Mouse (Mus musculus): ENCODE measurements around the gene Lyg2. TPM values are rescaled to one million over a fixed set of nuclear protein-coding genes. Genes with fewer than 3 reads are reported as not detected.

Lyg2 gene
- not detected for polyA plus RNA-seq (2017; shearing (Covaris generic))

DNA sequence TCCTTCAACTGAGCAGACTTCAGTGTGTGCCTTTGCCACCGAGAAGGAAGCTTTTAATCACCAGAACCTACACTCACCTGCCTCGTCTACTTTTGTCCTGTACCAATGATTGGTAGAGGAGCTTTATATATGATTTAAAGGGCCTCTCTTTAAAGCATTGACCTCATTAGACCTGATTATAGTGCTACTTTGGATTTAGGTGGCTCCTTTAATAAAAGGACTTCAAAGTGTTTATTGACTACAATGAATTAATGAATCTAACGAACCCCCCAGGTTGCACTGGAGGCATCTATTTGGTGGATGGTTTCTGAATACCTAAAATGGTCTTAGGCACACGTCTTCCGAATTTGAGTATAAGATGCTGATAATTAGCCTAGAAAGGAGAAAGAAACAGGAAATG lies at the start of gene Lyg2:
Gene Lyg2, minus strand, starts transcription at position 101 of the 400 bp plus-strand sequence.

DNA sequence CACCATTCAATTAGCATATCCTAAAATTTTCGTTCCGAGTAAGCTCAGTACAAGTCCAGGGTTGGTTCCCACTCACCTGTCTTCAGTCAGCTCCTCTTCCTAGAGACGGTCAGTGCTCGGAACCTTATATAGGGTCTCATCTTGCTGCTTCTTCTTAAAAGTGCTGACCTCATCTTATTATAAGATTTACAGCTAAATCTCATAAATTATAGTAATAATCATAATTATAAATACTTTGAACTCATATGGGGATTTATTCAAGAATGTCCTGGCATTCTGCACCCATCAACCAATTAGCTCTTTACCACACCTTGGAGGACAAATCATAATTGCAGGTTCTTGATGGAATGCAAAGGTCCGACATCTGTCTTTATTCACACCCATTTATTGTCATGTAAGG lies 41.4 kb upstream of the Lyg2 start, which contains the start of gene Lyg1:
Gene Lyg1, minus strand, starts transcription at position 101 of the 400 bp plus-strand sequence.

DNA sequence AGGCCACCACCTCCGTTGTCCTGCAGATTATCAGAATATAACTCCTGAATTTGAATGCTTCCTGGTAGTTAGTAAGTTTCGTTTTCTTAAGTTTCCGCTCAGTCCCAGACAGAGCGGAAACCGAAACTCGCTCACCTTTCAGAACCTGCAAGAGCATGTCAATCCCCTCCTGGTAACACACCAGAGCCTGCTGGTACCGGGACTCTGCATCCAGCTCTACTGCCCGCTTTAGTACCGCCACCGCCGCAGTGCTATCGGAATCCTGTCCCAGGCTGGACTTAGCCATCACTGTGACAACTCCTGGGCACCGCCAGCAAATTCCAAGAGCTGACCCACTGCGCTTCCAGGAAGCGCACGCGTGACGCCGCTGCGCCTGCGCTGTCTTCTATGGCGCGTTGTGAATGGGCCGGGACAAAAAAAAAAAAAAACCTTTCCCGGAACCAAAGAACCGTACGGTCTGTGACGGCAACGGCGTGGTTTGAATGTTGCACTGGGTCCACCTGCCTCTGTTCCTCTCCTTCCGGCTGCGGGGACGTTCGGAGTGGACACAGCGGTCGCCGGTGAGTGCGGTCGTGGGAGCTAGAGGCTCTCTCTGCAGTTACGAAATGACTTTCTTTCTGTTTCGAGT lies 26.2 kb downstream of the Lyg2 start, which contains the start of the genes Mitd1 and Mrpl30:
Gene Mitd1, minus strand, starts transcription at position 387 of the 628 bp plus-strand sequence.
Gene Mrpl30, plus strand, starts transcription at position 453 of the 628 bp plus-strand sequence.

DNA sequence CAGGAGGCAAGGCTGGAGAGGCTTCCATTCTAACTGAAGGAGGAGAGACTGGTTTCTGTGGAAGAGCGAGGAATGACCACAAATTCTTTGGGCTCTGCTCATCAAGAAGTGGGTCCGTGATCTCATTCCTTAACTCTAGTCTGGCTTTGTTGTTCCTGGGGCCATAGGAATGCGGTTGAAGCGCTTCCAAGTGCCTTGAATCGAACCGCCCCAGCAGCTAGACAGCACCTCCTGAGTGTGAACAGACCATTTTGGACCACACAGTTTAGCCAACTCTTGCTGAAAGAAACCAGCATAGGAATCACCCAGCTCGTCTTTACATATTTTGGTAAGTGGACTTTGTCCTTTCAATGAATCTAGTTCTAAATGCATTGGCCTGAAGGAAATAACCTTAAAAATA lies 44.6 kb downstream of the Lyg2 start, which contains the start of gene Lipt1:
Gene Lipt1, plus strand, starts transcription at position 35 of the 400 bp plus-strand sequence.

DNA sequence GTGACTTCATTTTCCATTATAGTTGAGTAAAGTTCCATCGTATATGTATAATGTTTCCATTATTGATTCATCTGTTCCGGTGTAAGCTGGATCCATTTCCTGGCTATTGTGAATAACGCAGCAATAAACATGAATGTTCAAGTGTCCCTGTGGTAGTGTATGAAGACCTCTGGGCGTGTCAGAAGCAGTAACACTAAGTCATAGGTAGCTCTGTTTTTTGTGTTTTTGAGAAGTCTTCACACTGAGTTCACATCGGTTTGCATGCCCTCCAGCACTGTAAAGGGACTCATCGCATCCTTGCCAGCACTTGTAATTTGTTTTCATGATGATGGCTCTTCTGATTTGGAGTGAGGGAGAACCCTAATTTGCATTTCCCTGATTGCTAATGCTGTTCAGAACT lies 50.0 kb downstream of the Lyg2 start, which contains the start of gene Tsga10:
Gene Tsga10, minus strand, starts transcription at position 144 of the 400 bp plus-strand sequence.

Other genes starting within 250 kb of the Lyg2 start
- 1 to 10 TPM in 1 of 2 experiments, under 1 TPM in 1; 0.29 to 1.2 TPM for gene 2010300C02Rik, start 196.4 kb downstream of the Lyg2 start, polyA plus RNA-seq (2017; shearing (Covaris generic))
- 1 to 10 TPM; 1.9 to 2.1 TPM for gene Tsga10, start 50.1 kb downstream of the Lyg2 start, polyA plus RNA-seq (2017; shearing (Covaris generic))
- gene Lipt1, start 44.8 kb downstream of the Lyg2 start, polyA plus RNA-seq (2017; shearing (Covaris generic)) = 1 to 10 TPM; 2.8 to 7.0 TPM
- gene Mitd1, start 26.1 kb downstream of the Lyg2 start, polyA plus RNA-seq (2017; shearing (Covaris generic)) = 10 to 100 TPM; 82.4 to 92.7 TPM
- 100 to 1,000 TPM; 154 to 229 TPM for gene Mrpl30, start 26.0 kb downstream of the Lyg2 start, polyA plus RNA-seq (2017; shearing (Covaris generic))
- not detected for gene Lyg1, start 41.3 kb upstream of the Lyg2 start, polyA plus RNA-seq (2017; shearing (Covaris generic))
- 10 to 100 TPM; 98.7 to 99.6 TPM for gene Txndc9, start 81.4 kb upstream of the Lyg2 start, polyA plus RNA-seq (2017; shearing (Covaris generic))
- gene Eif5b, start 81.5 kb upstream of the Lyg2 start, polyA plus RNA-seq (2017; shearing (Covaris generic)) = 10 to 100 TPM; 17.2 to 24.3 TPM
- gene Rev1, start 213.3 kb upstream of the Lyg2 start, polyA plus RNA-seq (2017; shearing (Covaris generic)) = 10 to 100 TPM; 23.5 to 26.4 TPM